Mouse (Mus musculus): ENCODE results near the gene 5730596B20Rik. TPM values are rescaled to one million over a fixed set of nuclear protein-coding genes. Genes with fewer than 3 reads are reported as not detected.
A peak's percentile ranks its signal among the peaks of the same experiment; 100 is the strongest.

The 5730596B20Rik gene
- polyA plus RNA-seq, 1 experiment from 2014 or later = 1.5 TPM

DNA sequence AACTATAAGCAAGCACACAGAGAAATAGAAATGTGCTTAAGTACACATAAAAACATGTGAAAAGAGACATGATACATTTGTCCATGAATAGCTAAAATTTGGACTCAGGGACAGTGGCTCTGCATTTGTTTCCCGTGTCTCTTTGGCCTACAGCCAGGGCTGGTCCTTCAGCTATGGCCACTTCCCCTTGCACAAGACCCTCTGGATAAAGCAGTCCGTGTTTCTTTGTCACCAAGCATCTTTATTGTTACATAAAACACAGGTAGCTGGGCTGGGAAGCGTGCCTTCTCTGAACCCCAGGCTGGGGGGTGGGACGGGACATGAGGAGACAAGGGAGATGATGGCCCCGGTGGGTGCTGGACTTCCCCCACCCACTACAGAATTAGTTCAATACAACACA lies 37.0 kb downstream of the 5730596B20Rik start:
- no peak for ATAC-seq
- Histone ChIP-seq H3K36me3 (ENCODE audit: control insufficient read depth, insufficient read depth, low read length) (no peaks in the 10 kb centered on the region), H3K4me2 (ENCODE audit: low read depth, low read length) (no peak overlapping the region), H3K27me3 (replicated peaks; ENCODE audit: control insufficient read depth, insufficient read depth, low read length) (peaks cover 80% of the 10 kb centered on the region), H3K9ac (ENCODE audit: low read depth, low read length) (no peak overlapping the region), H3K9me3 (ENCODE audit: control insufficient read depth, low read length) (no peaks in the 10 kb centered on the region), H3K27ac (ENCODE audit: low read length) (no peak overlapping the region), H3K4me3 (ENCODE audit: low read length) (no peak overlapping the region), H3K4me1 (ENCODE audit: control insufficient read depth, insufficient read depth, low read length) (peaks cover 22% of the 10 kb centered on the region)
- WGBS = 37% methylated on average over 5 of the region's 5 CpGs

DNA sequence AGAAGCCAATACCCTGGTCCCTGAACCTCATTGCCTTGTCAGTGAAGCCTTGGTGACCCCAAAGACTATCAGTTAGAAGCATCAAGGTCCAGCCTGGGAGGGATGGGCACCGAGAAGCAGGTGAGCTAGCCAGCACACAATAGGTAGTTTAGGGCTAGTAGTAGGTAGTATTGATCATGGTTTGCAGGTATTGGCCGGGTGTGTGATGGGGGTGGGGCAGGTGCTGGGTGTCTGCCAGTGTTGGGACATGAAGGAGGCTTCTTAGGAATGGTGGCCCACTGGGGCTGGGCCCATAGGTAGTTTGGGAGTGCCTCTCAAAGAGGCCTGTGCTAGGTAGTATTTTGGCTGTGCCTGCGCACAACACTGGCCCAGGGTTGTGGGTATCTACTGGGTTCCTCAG lies 37.8 kb downstream of the 5730596B20Rik start:
- H3K9me3 ChIP-seq (ENCODE audit: control insufficient read depth, low read length) = no peaks in the 10 kb centered on the region
- H3K36me3 ChIP-seq (ENCODE audit: control insufficient read depth, insufficient read depth, low read length) = no peaks in the 10 kb centered on the region
- peaks cover 22% of the 10 kb centered on the region for H3K4me1 ChIP-seq (ENCODE audit: control insufficient read depth, insufficient read depth, low read length)
- WGBS = 45% methylated on average over 3 of the region's 3 CpGs
- no peak overlapping the region for H3K27ac ChIP-seq (ENCODE audit: low read length)
- H3K9ac ChIP-seq (ENCODE audit: low read depth, low read length) = no peak overlapping the region
- H3K4me2 ChIP-seq (ENCODE audit: low read depth, low read length) = no peak overlapping the region
- peaks cover 80% of the 10 kb centered on the region for H3K27me3 ChIP-seq (replicated peaks; ENCODE audit: control insufficient read depth, insufficient read depth, low read length)
- H3K4me3 ChIP-seq (ENCODE audit: low read length) = no peak overlapping the region
- no peak for ATAC-seq

DNA sequence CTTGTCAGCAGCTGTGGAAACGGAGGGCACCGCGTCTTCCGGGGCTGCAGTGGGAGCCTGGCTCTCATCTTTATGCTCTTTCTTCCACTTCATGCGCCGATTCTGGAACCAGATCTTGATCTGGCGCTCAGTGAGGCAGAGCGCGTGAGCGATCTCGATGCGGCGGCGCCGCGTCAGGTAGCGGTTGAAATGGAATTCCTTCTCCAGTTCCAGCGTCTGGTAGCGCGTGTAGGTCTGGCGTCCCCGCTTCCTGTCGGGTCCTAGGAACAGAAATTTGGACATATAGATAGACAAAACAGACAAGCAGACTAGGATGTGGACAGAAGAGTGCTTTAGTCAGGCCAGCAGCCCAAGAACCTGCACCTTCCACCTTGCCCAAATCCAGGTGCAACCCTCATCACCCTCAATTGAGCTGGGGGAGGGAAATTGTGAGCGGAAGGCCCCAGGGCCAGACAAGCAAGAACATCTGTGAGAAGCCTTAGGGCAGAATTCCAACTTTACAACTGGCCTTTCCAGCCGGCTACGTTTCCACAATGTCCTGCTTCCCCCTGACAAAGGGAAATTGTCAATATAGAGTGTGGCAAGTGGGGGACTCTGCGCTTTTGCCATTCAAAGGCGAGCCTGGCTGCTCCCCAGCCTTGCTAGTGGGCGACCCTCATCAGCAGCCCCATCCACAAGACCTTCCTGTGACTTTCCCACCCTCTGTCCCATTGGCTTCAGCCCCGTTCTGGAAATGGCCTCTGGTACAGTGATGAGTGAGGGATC lies 38.7 kb downstream of the 5730596B20Rik start:
- no peak for ATAC-seq
- 7% methylated on average over 30 of the region's 30 CpGs for WGBS
- H3K27me3 ChIP-seq (replicated peaks; ENCODE audit: control insufficient read depth, insufficient read depth, low read length) = peaks cover 83% of the 10 kb centered on the region
- peak overlapping the region; percentile 55 for H3K4me3 ChIP-seq (ENCODE audit: low read length)
- H3K4me1 ChIP-seq (ENCODE audit: control insufficient read depth, insufficient read depth, low read length) = peaks cover 22% of the 10 kb centered on the region
- H3K9me3 ChIP-seq (ENCODE audit: control insufficient read depth, low read length) = no peaks in the 10 kb centered on the region
- H3K27ac ChIP-seq (ENCODE audit: low read length) = no peak overlapping the region
- H3K4me2 ChIP-seq (ENCODE audit: low read depth, low read length) = peak overlapping the region; percentile 75
- no peaks in the 10 kb centered on the region for H3K36me3 ChIP-seq (ENCODE audit: control insufficient read depth, insufficient read depth, low read length)
- H3K9ac ChIP-seq (ENCODE audit: low read depth, low read length) = peak overlapping the region; percentile 32

DNA sequence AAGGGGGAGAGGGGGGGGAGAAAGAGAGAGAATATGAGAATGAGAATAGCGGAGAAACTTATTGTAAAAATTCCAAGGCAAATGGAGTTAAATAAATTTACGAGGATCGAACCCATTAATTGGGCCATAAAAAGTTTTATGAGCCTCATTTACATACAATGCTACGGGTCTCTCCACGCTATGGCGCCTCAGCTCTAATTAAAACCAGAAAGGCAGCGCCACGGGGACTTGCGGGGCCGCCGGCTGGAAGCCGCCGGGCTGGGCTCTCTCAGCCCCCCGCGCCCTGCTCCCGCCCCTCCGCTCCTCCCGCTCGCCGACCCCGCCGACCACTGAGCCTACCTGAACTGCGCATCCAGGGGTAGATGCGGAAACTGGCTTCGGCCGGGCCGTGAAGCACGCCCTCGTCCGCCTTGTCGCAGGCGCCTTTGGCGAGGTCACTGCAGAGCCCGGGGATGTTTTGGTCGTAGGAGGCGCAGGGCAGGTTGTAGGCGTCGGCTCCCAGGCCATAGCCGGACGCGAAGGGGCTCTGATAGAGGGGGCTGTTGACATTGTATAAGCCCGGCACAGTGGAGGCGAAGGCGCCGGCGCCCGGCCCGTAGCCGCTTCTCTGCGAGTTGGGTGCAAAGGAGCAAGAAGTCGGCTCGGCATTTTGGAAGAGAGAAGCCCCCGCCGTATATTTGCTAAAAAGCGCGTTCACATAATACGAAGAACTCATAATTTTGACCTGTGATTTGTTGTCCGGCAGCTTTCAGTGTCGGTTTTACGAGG lies 39.6 kb downstream of the 5730596B20Rik start:
- Histone ChIP-seq H3K4me1 (ENCODE audit: control insufficient read depth, insufficient read depth, low read length) (peaks cover 28% of the 10 kb centered on the region), H3K4me3 (ENCODE audit: low read length) (peak overlapping the region; percentile 55), H3K4me2 (ENCODE audit: low read depth, low read length) (peak overlapping the region; percentile 75), H3K9me3 (ENCODE audit: control insufficient read depth, low read length) (no peaks in the 10 kb centered on the region), H3K27ac (ENCODE audit: low read length) (peak overlapping the region; percentile 30; the same call in 1 of the 2 replicates), H3K36me3 (ENCODE audit: control insufficient read depth, insufficient read depth, low read length) (no peaks in the 10 kb centered on the region), H3K27me3 (replicated peaks; ENCODE audit: control insufficient read depth, insufficient read depth, low read length) (peaks cover 81% of the 10 kb centered on the region), H3K9ac (ENCODE audit: low read depth, low read length) (peak overlapping the region; percentile 68)
- 1% methylated on average over 60 of the region's 60 CpGs for WGBS
- ATAC-seq = no peak

DNA sequence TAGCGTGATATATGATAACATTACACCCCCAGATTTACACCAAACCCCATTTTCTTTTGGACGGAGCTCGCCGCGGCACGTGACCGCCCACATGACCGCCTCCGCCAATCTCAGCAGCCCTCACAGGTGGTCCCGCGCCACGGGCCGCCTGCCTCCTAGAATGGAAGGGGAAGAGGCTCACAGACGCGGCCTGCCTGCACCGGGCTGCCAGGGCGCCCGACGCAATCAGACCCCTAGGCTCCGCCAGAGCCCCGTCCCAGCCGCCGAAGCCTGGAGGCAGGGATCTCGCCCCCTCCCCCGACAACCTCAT lies 40.1 kb downstream of the 5730596B20Rik start:
- peak overlapping the region; percentile 55 for H3K4me3 ChIP-seq (ENCODE audit: low read length)
- peaks cover 28% of the 10 kb centered on the region for H3K4me1 ChIP-seq (ENCODE audit: control insufficient read depth, insufficient read depth, low read length)
- H3K9ac ChIP-seq (ENCODE audit: low read depth, low read length) = peak overlapping the region; percentile 63
- peak overlapping the region; percentile 75 for H3K4me2 ChIP-seq (ENCODE audit: low read depth, low read length)
- no peak overlapping the region for H3K27ac ChIP-seq (ENCODE audit: low read length)
- peaks cover 81% of the 10 kb centered on the region for H3K27me3 ChIP-seq (replicated peaks; ENCODE audit: control insufficient read depth, insufficient read depth, low read length)
- no peaks in the 10 kb centered on the region for H3K9me3 ChIP-seq (ENCODE audit: control insufficient read depth, low read length)
- ATAC-seq = peak; percentile 47
- H3K36me3 ChIP-seq (ENCODE audit: control insufficient read depth, insufficient read depth, low read length) = no peaks in the 10 kb centered on the region
- WGBS = under 1% methylated on average over 25 of the region's 25 CpGs

DNA sequence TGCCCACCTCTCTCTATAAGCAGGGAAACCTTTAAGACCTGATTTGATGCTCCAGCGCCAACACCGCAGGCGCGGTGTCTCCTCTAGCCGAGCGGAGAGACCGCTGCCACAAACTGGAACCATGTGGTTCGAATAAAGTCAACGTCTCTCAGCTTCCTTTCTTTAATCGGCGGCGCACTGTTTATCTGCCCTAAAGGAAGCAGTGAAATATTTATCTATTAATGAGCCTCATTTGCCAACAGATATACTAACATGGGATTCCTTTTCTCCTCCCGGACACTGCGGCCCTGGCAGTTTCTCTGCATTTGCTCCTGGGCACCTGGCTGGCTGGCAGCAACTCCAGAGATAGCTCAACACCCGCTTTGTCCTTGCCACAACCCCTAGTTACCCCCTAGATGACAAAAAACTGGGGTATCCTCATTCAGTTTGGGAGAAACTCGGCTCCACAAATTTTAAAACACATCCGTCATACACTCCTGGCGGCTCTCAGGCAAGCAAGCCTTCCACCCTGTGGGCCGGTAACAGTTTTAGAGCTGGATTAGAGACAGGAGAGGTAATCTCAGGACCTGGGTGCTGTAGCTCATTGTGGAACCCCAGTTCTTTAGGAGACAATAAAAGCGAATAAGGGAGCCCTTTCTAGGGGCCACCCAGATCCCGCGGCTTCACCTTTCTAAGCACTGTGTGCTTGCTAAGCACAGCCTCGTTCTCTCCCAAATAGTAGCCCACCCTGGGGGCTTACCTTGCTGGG lies 40.8 kb downstream of the 5730596B20Rik start:
- no peaks in the 10 kb centered on the region for H3K9me3 ChIP-seq (ENCODE audit: control insufficient read depth, low read length)
- peak overlapping the region; percentile 63 for H3K9ac ChIP-seq (ENCODE audit: low read depth, low read length)
- no peaks in the 10 kb centered on the region for H3K36me3 ChIP-seq (ENCODE audit: control insufficient read depth, insufficient read depth, low read length)
- 19% methylated on average over 23 of the region's 23 CpGs for WGBS
- H3K4me2 ChIP-seq (ENCODE audit: low read depth, low read length) = peak overlapping the region; percentile 75
- H3K27me3 ChIP-seq (replicated peaks; ENCODE audit: control insufficient read depth, insufficient read depth, low read length) = peaks cover 85% of the 10 kb centered on the region
- peak overlapping the region; percentile 55 for H3K4me3 ChIP-seq (ENCODE audit: low read length)
- peaks cover 24% of the 10 kb centered on the region for H3K4me1 ChIP-seq (ENCODE audit: control insufficient read depth, insufficient read depth, low read length)
- no peak for ATAC-seq
- 0 out of 2 replicates have a peak overlapping the region, but pooled peaks have one; percentile 12 for H3K27ac ChIP-seq (ENCODE audit: low read length)

DNA sequence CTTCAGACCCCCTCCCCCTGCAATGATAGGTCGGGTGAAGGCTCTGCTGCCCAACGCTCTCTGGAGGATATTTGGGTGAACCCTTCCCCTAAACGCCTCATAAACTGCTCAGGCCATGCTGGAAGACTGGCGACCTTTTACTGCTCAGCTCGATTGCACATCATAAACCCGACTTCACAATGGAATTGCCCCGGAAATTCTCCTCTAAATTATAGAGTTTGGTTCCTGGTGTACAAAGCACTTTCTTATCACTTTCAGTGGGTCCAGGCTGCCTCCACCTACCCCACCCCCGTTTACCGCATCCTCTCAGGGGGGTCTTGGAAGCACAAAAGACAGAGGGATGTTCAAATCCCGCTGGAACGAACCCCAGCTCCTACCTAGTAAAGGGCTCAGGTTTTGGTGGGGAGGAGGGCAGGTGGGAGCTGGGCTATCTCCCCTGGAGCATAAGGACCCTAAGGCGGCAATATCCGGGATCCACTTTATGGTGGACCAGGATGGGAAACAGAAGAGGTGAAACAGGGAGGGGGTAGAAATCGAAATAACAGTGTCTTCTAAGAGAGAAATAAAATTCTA lies 41.4 kb downstream of the 5730596B20Rik start:
- 28% methylated on average over 14 of the region's 14 CpGs for WGBS
- Histone ChIP-seq H3K9me3 (ENCODE audit: control insufficient read depth, low read length) (no peaks in the 10 kb centered on the region), H3K36me3 (ENCODE audit: control insufficient read depth, insufficient read depth, low read length) (no peaks in the 10 kb centered on the region), H3K4me1 (ENCODE audit: control insufficient read depth, insufficient read depth, low read length) (peaks cover 21% of the 10 kb centered on the region), H3K9ac (ENCODE audit: low read depth, low read length) (0 out of 2 replicates have a peak overlapping the region, but pooled peaks have one; percentile 63), H3K27me3 (replicated peaks; ENCODE audit: control insufficient read depth, insufficient read depth, low read length) (peaks cover 84% of the 10 kb centered on the region), H3K4me2 (ENCODE audit: low read depth, low read length) (no peak overlapping the region), H3K27ac (ENCODE audit: low read length) (no peak overlapping the region), H3K4me3 (ENCODE audit: low read length) (no peak overlapping the region)
- ATAC-seq = no peak

DNA sequence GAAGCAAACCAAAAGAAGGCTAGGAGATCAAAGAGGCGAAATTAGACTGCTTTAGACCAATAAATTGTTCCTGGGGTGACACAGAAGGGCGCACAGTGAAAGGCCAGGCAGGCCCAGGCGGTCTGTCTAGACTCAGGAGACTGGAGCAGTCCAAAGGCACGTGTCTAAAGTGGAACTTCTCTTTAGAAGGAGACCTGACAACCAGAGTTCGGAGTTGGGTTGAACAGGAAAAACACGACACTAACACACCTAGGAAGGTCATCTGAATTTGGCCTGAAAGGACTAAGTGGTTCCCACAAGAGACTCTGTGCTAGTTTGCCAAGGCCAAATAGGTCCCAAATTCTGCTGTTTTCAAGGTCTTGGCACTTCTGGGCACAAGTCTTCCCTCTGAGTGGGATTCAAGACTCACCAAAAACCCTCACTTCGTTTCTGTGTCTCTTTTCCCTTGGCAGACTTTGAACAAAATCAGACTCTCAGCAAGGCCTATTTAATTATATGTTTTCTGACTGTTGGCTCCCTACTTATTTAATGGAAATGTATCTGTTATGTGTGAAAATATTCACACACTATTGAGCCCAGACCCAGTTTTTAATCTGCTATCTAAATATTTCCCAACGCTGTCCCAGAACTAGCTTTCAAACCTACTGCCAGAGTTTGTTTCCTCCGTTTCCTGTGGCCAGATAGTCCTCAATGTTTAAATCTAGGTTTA lies 42.1 kb downstream of the 5730596B20Rik start:
- H3K9me3 ChIP-seq (ENCODE audit: control insufficient read depth, low read length) = no peaks in the 10 kb centered on the region
- H3K9ac ChIP-seq (ENCODE audit: low read depth, low read length) = no peak overlapping the region
- no peak overlapping the region; the same call in 1 of the 2 replicates for H3K27ac ChIP-seq (ENCODE audit: low read length)
- H3K27me3 ChIP-seq (replicated peaks; ENCODE audit: control insufficient read depth, insufficient read depth, low read length) = peaks cover 86% of the 10 kb centered on the region
- no peaks in the 10 kb centered on the region for H3K36me3 ChIP-seq (ENCODE audit: control insufficient read depth, insufficient read depth, low read length)
- 48% methylated on average over 9 of the region's 9 CpGs for WGBS
- H3K4me3 ChIP-seq (ENCODE audit: low read length) = no peak overlapping the region
- ATAC-seq = no peak
- H3K4me1 ChIP-seq (ENCODE audit: control insufficient read depth, insufficient read depth, low read length) = peaks cover 20% of the 10 kb centered on the region
- no peak overlapping the region for H3K4me2 ChIP-seq (ENCODE audit: low read depth, low read length)
